Mouse (Mus musculus) adipocyte (in vitro differentiated cells): ENCODE results near the gene Tlr4.

Source experiments
- DNase-seq: peaks from one replicate; pipeline ENCODE4 v3.0.0-alpha.2; 2016; ENCODE audit warnings: low spot score

Tlr4 gene

DNA sequence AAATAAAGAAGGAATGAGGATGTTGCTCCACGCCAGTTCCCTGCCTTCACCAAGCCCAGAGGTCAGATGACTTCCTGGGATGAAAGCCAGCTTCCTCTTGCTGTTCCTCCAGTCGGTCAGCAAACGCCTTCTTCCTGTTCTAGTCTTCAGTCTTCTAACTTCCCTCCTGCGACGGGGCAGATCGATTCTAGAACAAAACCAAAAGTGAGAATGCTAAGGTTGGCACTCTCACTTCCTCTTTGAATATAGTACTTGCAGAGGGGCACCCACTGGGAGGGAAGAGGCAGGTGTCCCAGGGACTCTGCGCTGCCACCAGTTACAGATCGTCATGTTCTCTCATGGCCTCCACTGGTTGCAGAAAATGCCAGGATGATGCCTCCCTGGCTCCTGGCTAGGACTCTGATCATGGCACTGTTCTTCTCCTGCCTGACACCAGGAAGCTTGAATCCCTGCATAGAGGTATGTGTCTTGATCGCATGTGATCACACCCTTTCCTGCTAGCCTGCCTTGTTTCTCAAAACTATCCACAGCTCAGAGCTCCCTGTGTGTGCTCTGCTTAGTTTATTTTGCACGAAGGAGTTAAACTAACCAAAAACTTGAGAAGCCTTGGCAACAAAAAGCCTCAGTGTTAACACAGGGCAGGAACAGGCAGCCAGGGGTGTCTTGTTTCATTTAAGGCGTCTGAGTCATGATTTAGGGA, at the start of gene Tlr4:
TSS of gene Tlr4 (plus strand) at position 122 of the 700 bp plus-strand sequence.
- peak; percentile 93 for DNase-seq

DNA sequence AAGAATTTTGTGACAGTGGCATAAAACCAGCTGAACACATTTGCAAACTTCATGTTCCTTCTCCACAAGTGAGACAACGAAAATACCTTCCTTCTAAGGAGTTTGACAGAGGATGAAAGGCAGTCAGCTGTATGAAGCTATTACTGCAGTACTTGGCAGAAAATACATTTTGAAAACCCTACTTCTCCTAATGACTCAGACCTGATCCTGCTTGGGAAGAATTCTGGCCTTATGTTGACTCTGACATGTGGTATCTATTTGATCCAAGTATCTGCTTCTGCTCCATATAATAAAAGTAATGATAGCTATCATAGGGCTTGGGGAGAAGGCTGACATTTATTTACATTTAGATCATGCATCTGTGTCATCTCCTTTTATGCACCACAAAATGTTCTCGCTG, 33.1 kb upstream of the Tlr4 start:
- DNase-seq, result no peak

GRCm38 (mm10) chr4:66796683-66797082, 30.7 kb upstream of the Tlr4 start:
- DNase-seq, result no peak

GRCm38 (mm10) chr4:66804552-66805301, 22.7 kb upstream of the Tlr4 start:
- DNase-seq, result no peak

- DNase-seq, result no peak
Measured at GRCm38 (mm10) chr4:66805747-66806146, 21.6 kb upstream of the Tlr4 start.

GRCm38 (mm10) chr4:66816364-66817026, 10.9 kb upstream of the Tlr4 start:
- no peak for DNase-seq

GRCm38 (mm10) chr4:66821171-66821570, 6.2 kb upstream of the Tlr4 start:
- no peak for DNase-seq

- DNase-seq, result no peak
Measured at GRCm38 (mm10) chr4:66821764-66822163, 5.6 kb upstream of the Tlr4 start.

GRCm38 (mm10) chr4:66828163-66828668, 832 bp downstream of the Tlr4 start:
- no peak for DNase-seq

DNA sequence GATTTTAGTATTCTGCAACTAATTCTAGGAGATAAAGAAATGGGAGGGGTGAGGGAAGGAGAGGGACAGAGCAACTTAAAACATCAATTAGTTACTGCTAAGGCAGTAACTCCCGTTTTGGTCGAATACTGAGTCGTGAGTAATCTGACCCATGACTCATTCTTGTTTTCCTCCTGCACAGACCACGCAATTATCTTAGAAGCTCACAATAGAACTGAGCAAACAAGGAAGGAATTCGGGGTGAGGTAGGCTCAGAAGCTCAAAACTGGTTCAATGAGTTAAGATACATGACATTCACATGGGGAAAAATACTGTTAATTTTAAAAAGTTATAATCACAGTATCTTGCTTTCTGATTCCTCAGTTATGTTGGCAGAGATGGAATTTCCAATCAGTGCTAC, 1.3 kb downstream of the Tlr4 start:
- peak; percentile 58 for DNase-seq

DNA sequence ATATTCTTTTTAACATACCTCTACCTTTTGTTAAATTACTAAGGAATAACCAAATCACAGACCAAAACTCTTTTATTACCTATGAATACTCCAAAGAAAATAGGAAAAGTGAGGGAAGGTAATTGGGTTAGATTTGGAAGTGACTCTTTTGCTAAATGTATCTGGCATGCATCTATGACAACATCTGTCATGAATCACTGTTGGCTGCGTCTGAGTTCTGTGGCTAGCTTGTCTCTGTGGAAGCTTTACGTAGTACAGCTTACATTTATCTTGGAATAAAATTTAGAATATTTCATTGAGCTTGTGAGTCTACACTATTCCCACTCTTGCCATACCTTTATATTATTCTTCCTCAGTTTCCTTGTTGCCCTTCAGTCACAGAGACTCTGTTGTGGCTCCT, 10.7 kb downstream of the Tlr4 start:
- DNase-seq, result no peak

DNA sequence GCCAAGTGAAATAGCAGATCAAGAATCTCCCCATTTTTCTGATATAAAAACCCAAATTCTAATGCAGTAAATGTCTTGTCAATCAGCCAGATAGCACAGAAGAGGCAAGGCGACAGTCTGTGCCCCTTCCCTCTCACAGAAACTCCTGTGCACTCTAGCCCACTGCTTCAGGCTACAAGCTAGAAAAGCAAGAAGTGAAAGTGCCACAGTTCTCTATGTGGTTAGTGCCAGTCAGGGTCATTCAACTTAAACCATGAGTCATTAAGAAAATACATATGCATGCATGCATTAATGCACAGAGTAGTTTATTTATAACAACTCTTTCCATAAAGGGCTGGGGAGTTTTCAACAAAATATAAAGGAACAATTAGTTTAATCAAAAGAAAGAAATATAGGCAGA, 15.9 kb downstream of the Tlr4 start:
- DNase-seq, result peak; percentile 50

DNA sequence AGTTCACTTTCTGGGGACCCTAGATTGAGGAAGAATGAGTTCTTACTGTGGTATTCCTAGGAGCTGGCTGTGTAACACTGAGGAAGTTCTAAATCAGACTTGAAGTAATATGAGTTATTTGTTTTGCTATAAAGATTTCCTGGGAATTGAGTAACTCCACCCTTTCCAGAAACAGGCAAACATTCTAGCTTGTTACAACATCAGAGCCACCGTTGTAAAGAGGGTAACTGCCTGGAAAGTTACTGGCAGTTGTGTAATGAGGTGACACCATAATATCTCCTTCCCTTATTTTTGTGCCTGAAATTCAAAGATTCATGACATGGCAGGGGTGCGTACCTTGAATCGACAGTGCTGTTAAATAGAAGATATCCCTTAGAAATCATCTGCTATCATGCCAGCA, 24.6 kb downstream of the Tlr4 start:
- peak; percentile 87 for DNase-seq

GRCm38 (mm10) chr4:66856992-66857391, 29.6 kb downstream of the Tlr4 start:
- no peak for DNase-seq

DNA sequence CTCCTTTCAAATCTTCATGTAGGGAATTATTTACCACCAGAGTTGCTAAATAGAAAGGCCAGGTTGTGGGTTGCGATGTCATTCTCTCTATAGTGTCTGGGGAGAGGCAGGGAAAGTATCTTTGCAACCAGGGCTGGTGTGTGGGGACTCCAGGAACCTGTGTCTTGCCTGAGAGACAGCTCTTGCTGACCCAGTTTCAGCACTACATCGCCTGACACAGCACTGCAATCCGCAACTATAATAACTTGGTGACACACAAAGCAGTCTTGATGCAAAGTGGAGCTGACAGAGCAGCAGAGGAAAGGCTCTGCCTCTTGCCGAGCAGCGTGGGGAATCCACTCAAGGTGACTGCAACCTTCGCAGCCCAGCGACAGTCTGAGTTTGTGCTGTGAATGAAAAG, 42.5 kb downstream of the Tlr4 start:
- DNase-seq, result no peak

DNA sequence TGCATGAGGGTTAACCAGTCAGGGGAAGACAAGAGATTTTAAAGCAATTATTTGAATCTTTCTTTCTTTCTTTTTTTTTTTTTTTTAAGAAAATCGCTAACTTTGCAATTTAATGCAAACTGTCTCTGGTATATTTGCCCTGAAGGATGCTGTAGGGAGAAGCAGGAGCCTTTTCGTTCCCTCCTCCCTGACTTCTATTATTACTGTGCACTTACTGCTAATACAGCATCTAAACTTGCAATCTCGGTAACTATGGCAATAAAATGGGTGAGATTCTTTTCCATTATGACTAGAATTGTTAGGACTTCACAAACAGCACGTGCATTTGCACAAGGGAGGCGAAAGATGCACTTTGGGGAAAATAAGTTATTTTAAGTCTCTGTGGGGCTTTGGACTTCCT, 44.6 kb downstream of the Tlr4 start:
- no peak for DNase-seq

GRCm38 (mm10) chr4:66873342-66873741, 46.0 kb downstream of the Tlr4 start:
- DNase-seq, result no peak

DNA sequence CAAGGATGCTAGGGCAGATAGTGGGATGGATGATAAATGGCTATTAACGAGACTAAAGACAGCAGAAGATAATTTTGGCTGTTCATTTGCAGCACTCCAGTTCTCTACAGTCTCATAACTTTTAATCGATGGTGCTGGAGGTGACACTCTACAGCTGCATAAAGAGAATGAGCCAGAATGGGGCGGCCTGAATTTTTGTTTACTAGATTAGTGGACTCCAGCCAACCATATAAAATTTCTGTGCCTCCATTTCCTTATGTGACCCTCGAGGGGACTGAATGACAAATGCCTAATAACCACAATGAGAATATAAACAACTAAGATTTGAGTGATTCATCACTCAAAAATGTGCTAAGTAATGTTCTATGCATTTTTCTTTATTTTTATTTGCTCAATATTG, 48.4 kb downstream of the Tlr4 start:
- DNase-seq, result no peak

- no peak for DNase-seq
Measured at GRCm38 (mm10) chr4:66877609-66878008, 50.2 kb downstream of the Tlr4 start.

- DNase-seq, result no peak
Measured at GRCm38 (mm10) chr4:66881496-66881895, 54.1 kb downstream of the Tlr4 start.

- no peak for DNase-seq
Measured at GRCm38 (mm10) chr4:66883264-66883663, 55.9 kb downstream of the Tlr4 start.

DNA sequence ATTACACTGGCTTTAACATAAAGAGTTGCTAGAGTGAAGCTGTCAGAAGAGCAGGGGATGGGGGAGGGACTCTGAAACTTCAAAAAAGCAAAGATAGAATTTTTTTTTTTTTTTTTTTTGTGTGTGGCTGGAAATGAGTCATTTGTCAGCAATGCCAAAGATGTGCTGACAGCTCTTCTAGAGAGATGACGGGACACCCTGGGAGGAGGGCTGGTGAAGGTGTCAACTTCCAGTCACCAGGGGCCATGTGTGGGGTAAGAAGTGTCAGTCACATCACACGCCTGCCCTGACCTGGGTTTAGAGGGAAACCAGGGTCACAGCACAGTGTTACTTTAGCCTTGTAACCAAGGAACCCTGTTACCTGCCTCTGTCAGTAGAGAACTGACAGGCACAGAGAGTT, 67.2 kb downstream of the Tlr4 start:
- DNase-seq, result peak; percentile 17

- no peak for DNase-seq
Measured at GRCm38 (mm10) chr4:66894981-66895380, 67.6 kb downstream of the Tlr4 start.
